Comparison of ENCODE assay signal across 15 mouse cellular contexts in the genomic region with DNA sequence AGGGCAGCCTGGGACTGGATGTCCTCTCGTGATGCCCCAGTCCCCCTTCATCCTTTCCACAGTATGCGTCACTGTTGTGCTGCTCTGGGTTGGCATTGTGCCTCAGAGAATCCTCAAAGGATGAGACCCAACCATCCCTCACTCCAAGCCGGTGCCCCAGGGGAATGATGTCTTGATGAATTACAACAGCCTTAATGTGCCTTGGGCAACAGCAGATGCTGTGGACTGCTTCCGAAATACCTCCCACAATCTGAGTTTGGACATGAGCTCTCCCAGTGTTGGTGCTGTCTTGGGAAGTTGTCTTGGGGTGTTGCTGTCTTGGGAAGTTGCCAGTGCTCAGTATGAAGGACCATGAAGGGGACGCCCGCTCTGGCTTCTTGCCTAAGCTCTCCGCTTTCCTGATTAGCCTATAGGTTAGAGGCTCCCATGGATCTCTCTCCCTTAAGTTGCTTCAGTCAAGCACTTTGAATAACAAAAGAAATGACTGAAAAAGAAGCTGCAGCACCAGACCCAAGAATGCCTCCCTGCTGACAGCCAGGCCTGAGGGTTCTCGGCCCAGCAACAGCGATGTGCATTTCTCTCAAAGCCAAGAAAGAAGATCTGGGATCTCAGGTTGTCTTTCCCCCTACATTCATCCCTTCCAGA. TPM values are rescaled to one million over a fixed set of nuclear protein-coding genes. Genes with fewer than 3 reads are reported as not detected.
A peak's percentile ranks its signal among the peaks of the same experiment; 100 is the strongest.
DNase-seq lines count a peak whose midpoint lies in the region; ATAC-seq lines count a peak whose summit lies in the region.
"Had no signal": no experiment of that assay in that cellular context is flagged by ENCODE, and none has a peak within 500 bp of the region (broad histone marks: within the 10 kb centered on the region; RNA-seq: fewer than 3 reads in every experiment).

No protein-coding gene starts in this region.

- H3K4me3 ChIP-seq in midbrain, embryonic 10.5 days, result no peak overlapping the region
- no peak overlapping the region for H3K4me3 ChIP-seq in midbrain, embryonic 15.5 days
- no peak overlapping the region for H3K4me3 ChIP-seq in forebrain, embryonic 15.5 days
- no peak overlapping the region for H3K4me3 ChIP-seq in midbrain, embryonic 13.5 days (replicated peaks)
- H3K4me3 ChIP-seq: kidney, embryonic 15.5 days; layer of hippocampus, adult 2 months; neural tube, embryonic 15.5 days had no signal

- no peak overlapping the region for H3K4me2 ChIP-seq in midbrain, embryonic 15.5 days
- no peak overlapping the region for H3K4me2 ChIP-seq in forebrain, embryonic 15.5 days (replicated peaks)
- no peak overlapping the region for H3K4me2 ChIP-seq in midbrain, embryonic 13.5 days (replicated peaks)
- H3K4me2 ChIP-seq: kidney, embryonic 15.5 days had no signal

- H3K4me1 ChIP-seq in midbrain, embryonic 10.5 days, result peaks cover 21% of the 10 kb centered on the region
- peaks cover 10% of the 10 kb centered on the region; the same call in 1 of the 2 replicates for H3K4me1 ChIP-seq in midbrain, embryonic 15.5 days
- H3K4me1 ChIP-seq in forebrain, embryonic 15.5 days, result peaks cover 33% of the 10 kb centered on the region
- H3K4me1 ChIP-seq in midbrain, embryonic 13.5 days (replicated peaks), result peaks cover 14% of the 10 kb centered on the region; the same call in 1 of the 2 replicates

- WGBS in midbrain, embryonic 10.5 days, result 57% methylated on average over 9 of the region's 9 CpGs
- 47% methylated on average over 9 of the region's 9 CpGs for WGBS in midbrain, embryonic 15.5 days
- 32% methylated on average over 9 of the region's 9 CpGs for WGBS in forebrain, embryonic 15.5 days
- 45% methylated on average over 9 of the region's 9 CpGs for WGBS in midbrain, embryonic 13.5 days

- ATAC-seq in midbrain, embryonic 15.5 days (replicated peaks), result no peak
- no peak for ATAC-seq in forebrain, embryonic 15.5 days (replicated peaks)
- no peak for ATAC-seq in midbrain, embryonic 13.5 days

- H3K9ac ChIP-seq in midbrain, embryonic 15.5 days, result no peak overlapping the region
- no peak overlapping the region for H3K9ac ChIP-seq in forebrain, embryonic 15.5 days (replicated peaks)
- H3K9ac ChIP-seq in midbrain, embryonic 13.5 days (replicated peaks), result no peak overlapping the region
- H3K9ac ChIP-seq: kidney, embryonic 15.5 days; neural tube, embryonic 15.5 days had no signal

- no peaks in the 10 kb centered on the region for H3K9me3 ChIP-seq in midbrain, embryonic 10.5 days (replicated peaks)
- H3K9me3 ChIP-seq in midbrain, embryonic 15.5 days, result no peaks in the 10 kb centered on the region
- H3K9me3 ChIP-seq in forebrain, embryonic 15.5 days, result no peaks in the 10 kb centered on the region
- H3K9me3 ChIP-seq in midbrain, embryonic 13.5 days, result no peaks in the 10 kb centered on the region
- H3K9me3 ChIP-seq: kidney, embryonic 15.5 days; neural tube, embryonic 15.5 days had no signal

- DNase-seq in midbrain, embryonic 10.5 days (ENCODE audit: low spot score), result no peak
- peak; percentile 58 for DNase-seq in NIH3T3 (ENCODE audit: low read depth)
- no peak for DNase-seq in spleen, postnatal 4 days (ENCODE audit: low spot score in 2 of 2)
- DNase-seq in right cerebral cortex, postnatal 25 days, result no peak
- DNase-seq in gastrocnemius, postnatal 4 days (ENCODE audit: low spot score in 2 of 2), result no peak
- DNase-seq: adrenal gland, postnatal 25 days; cerebellum, postnatal 25 days; gastrocnemius, postnatal 36 days; liver had no signal

- no peaks in the 10 kb centered on the region; the same call in 1 of the 2 replicates for H3K27me3 ChIP-seq in midbrain, embryonic 10.5 days (ENCODE audit: low read depth, poor library complexity, severe bottlenecking)
- no peaks in the 10 kb centered on the region for H3K27me3 ChIP-seq in midbrain, embryonic 15.5 days (replicated peaks)
- no peaks in the 10 kb centered on the region for H3K27me3 ChIP-seq in forebrain, embryonic 15.5 days
- H3K27me3 ChIP-seq in midbrain, embryonic 13.5 days, result no peaks in the 10 kb centered on the region
- H3K27me3 ChIP-seq: kidney, embryonic 15.5 days; neural tube, embryonic 15.5 days had no signal

- peak overlapping the region; percentile 75 for H3K27ac ChIP-seq in midbrain, embryonic 10.5 days (replicated peaks)
- H3K27ac ChIP-seq in midbrain, embryonic 15.5 days, result no peak overlapping the region
- peak overlapping the region; percentile 85 for H3K27ac ChIP-seq in forebrain, embryonic 15.5 days (replicated peaks)
- peak overlapping the region; percentile 6; the same call in 1 of the 2 replicates for H3K27ac ChIP-seq in midbrain, embryonic 13.5 days
- H3K27ac ChIP-seq: kidney, embryonic 15.5 days; layer of hippocampus, adult 2 months; neural tube, embryonic 15.5 days had no signal

- H3K36me3 ChIP-seq in midbrain, embryonic 10.5 days, result no peaks in the 10 kb centered on the region
- H3K36me3 ChIP-seq in midbrain, embryonic 15.5 days (replicated peaks), result no peaks in the 10 kb centered on the region
- H3K36me3 ChIP-seq in forebrain, embryonic 15.5 days, result no peaks in the 10 kb centered on the region
- H3K36me3 ChIP-seq in midbrain, embryonic 13.5 days, result no peaks in the 10 kb centered on the region
- H3K36me3 ChIP-seq: kidney, embryonic 15.5 days; neural tube, embryonic 15.5 days had no signal

RNA-seq across cellular contexts. Expression of a gene that starts 19.7 kb away (rescaled TPM):
- 413 and 417 TPM in 2 replicates for polyA plus RNA-seq in midbrain, embryonic 10.5 days (2016; fragmentation: Nextera tagmentation; extraction: Ambion mirVana)
- polyA plus RNA-seq in midbrain, embryonic 15.5 days (2015; fragmentation: Nextera tagmentation; extraction: Ambion mirVana), result 229 and 241 TPM in 2 replicates
- 342 and 347 TPM in 2 replicates for polyA plus RNA-seq in forebrain, embryonic 15.5 days (2015; fragmentation: Nextera tagmentation; extraction: Ambion mirVana)
- polyA plus RNA-seq in midbrain, embryonic 13.5 days (2015; fragmentation: Nextera tagmentation; extraction: Ambion mirVana), result 313 and 341 TPM in 2 replicates
- total RNA-seq in gastrocnemius, postnatal 4 days (2021), result 100 to 1,000 TPM; 171 to 215 TPM

RNA-seq across cellular contexts. Expression of a gene that starts 40.2 kb away (rescaled TPM):
- polyA plus RNA-seq in midbrain, embryonic 10.5 days (2016; fragmentation: Nextera tagmentation; extraction: Ambion mirVana), result 28.1 and 29.1 TPM in 2 replicates
- polyA plus RNA-seq in midbrain, embryonic 15.5 days (2015; fragmentation: Nextera tagmentation; extraction: Ambion mirVana), result 65.3 and 65.8 TPM in 2 replicates
- 38.5 and 39.3 TPM in 2 replicates for polyA plus RNA-seq in forebrain, embryonic 15.5 days (2015; fragmentation: Nextera tagmentation; extraction: Ambion mirVana)
- polyA plus RNA-seq in midbrain, embryonic 13.5 days (2015; fragmentation: Nextera tagmentation; extraction: Ambion mirVana), result 43.3 and 52.5 TPM in 2 replicates
- 100 to 1,000 TPM; 113 to 114 TPM for total RNA-seq in gastrocnemius, postnatal 4 days (2021)

RNA-seq across cellular contexts. Expression of a gene that starts 40.6 kb away (rescaled TPM):
- 70.5 and 73.9 TPM in 2 replicates for polyA plus RNA-seq in midbrain, embryonic 10.5 days (2016; fragmentation: Nextera tagmentation; extraction: Ambion mirVana)
- polyA plus RNA-seq in midbrain, embryonic 15.5 days (2015; fragmentation: Nextera tagmentation; extraction: Ambion mirVana), result 50.6 and 52.2 TPM in 2 replicates
- polyA plus RNA-seq in forebrain, embryonic 15.5 days (2015; fragmentation: Nextera tagmentation; extraction: Ambion mirVana), result 60.6 and 61.4 TPM in 2 replicates
- polyA plus RNA-seq in midbrain, embryonic 13.5 days (2015; fragmentation: Nextera tagmentation; extraction: Ambion mirVana), result 67.2 and 70.1 TPM in 2 replicates
- total RNA-seq in gastrocnemius, postnatal 4 days (2021), result 10 to 100 TPM; 39.5 to 44.8 TPM
